Comparison of ENCODE assay signal across 8 mouse cellular contexts in genomic region chr2:74066652-74067051, GRCm38 (mm10).
A peak's percentile ranks its signal among the peaks of the same experiment; 100 is the strongest.
DNase-seq lines count a peak whose midpoint lies in the region; ATAC-seq lines count a peak whose summit lies in the region.

No protein-coding gene starts in this region.

- DNase-seq in adrenal gland, adult 18-20 months (ENCODE audit: low spot score in 2 of 2), result peak; percentile 19 to 35
- DNase-seq in cerebellum, postnatal 36 days, result peak; percentile 68 to 79
- peak; percentile 67 to 88 for DNase-seq in frontal cortex, postnatal 36 days (ENCODE audit: low spot score in 2 of 2)
- peak; percentile 77 to 82 for DNase-seq in layer of hippocampus, postnatal 10 days (ENCODE audit: low spot score in 2 of 2)
- peak; percentile 68 for DNase-seq in lung, postnatal 14 days
- peak; percentile 85 to 87 for DNase-seq in right cerebral cortex, postnatal 10 days (ENCODE audit: low spot score in 2 of 2)

- no peaks in the 10 kb centered on the region for H3K36me3 ChIP-seq in hindbrain, embryonic 15.5 days

- H3K4me2 ChIP-seq in hindbrain, embryonic 15.5 days, result peak overlapping the region; percentile 45

- WGBS in hindbrain, embryonic 15.5 days, result 3% methylated on average over 11 of the region's 11 CpGs

- no peaks in the 10 kb centered on the region for H3K9me3 ChIP-seq in hindbrain, embryonic 15.5 days

- H3K27ac ChIP-seq in hindbrain, embryonic 15.5 days (replicated peaks), result no peak overlapping the region

- peaks cover 24% of the 10 kb centered on the region for H3K4me1 ChIP-seq in hindbrain, embryonic 15.5 days (replicated peaks)

- no peak overlapping the region for H3K4me3 ChIP-seq in hindbrain, embryonic 15.5 days

- ATAC-seq in hindbrain, embryonic 15.5 days (ENCODE audit: low FRiP score, low read depth), result peak; percentile 79
- ATAC-seq in megakaryocyte, adult 5-6 weeks (ENCODE audit: poor library complexity, severe bottlenecking), result no peak

- 0 out of 2 replicates have a peak, but pooled peaks cover 6% of the 10 kb centered on the region for H3K27me3 ChIP-seq in hindbrain, embryonic 15.5 days

- no peak overlapping the region for H3K9ac ChIP-seq in hindbrain, embryonic 15.5 days

Comparison
In these comparisons a context has a peak if more than half of its experiments do, and no peak if none do; other contexts are left out.
1. DNase-seq: peak in every context shown above with its lines; median percentile 86 in right cerebral cortex, postnatal 10 days; 80 in layer of hippocampus, postnatal 10 days; 78 in frontal cortex, postnatal 36 days; 74 in cerebellum, postnatal 36 days; 68 in lung, postnatal 14 days; 27 in adrenal gland, adult 18-20 months.